Mouse (Mus musculus) CD4-positive, CD25-positive, alpha-beta regulatory T cell, adult 4 months (primary cell): ENCODE measurements around the gene Arl5c. TPM values are rescaled to one million over a fixed set of nuclear protein-coding genes. Genes with fewer than 3 reads are reported as not detected.
A peak's percentile ranks its signal among the peaks of the same experiment; 100 is the strongest.

Source experiments
- ATAC-seq: one replicate; pipeline ENCODE4 v1.8.0; 2017
- polyA plus RNA-seq, 2 experiments: library from polyadenylated mRNA; unstranded; fragments of 100-300 nt; shearing (Covaris generic); gene quantifications; one replicate each; pipeline ENCODE4 v1.2.1; 2017

Gene Arl5c
- polyA plus RNA-seq, 2 experiments from 2014 or later, result 89.8 to 124 TPM

DNA sequence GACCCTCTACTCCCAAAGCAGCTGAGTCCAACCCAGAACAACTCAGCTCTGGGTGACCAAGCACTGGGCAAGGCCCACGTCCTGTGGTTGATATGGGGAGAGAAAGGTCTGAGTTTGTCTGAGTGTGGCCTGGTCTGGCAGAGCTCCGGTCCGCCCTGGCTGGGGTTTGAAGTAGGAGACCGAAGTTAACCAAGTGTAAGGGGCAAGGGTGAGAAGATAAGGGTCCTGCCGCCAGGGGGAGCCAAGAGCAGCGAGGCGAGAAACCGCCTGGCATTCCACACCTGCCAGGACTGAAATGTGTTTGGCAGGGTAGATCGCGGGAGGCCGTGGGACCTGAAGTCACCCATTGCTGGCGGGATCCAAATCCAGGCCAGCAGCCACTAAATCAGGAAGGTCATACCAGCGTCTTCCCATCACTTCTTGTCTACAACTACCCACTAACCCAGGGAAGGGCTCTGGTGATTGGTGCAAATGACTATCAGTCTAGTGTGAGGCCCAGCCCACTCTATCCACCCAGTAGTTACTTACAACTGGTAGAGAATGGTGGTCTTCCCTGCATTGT, 1.4 kb downstream of the Arl5c start:
- ATAC-seq, result peak; percentile 27

DNA sequence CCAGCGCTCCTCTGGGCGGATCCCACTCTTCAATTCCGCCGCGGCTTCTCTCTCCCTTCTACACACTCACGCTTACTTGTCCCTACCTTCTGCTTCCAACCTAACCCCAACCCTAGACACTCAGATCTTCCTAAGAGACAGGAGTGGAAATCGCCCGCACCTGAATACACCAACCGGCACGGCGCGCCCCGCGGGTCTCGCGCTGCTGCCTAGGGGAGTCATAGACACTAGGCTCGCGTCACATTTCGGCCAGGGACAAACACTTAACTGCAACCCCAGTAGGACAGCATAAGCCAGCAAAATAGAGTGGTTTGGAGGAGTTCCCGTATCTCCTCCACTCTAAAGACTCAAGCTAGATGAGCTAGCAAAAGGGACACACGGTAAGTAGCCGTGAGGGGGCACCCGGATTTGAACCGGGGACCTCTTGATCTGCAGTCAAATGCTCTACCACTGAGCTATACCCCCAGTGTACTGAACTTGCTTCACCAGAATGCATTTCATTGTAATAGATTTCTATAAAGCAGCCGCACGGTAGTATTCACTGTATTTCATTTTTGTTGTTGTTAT, 7.4 kb downstream of the Arl5c start:
- ATAC-seq, result peak; percentile 71

- ATAC-seq, result peak; percentile 65
These were observed 8.1 kb downstream of the Arl5c start for GRCm38 (mm10) chr11:97987551-97988526.

- no peak for ATAC-seq
These were observed 9.1 kb downstream of the Arl5c start for GRCm38 (mm10) chr11:97986738-97987465.

- ATAC-seq, result no peak
These were observed 10.0 kb downstream of the Arl5c start, which contains the start of gene Plxdc1 for GRCm38 (mm10) chr11:97985727-97986677. Gene Plxdc1, minus strand, starts transcription at chr11:97986444.

- no peak for ATAC-seq
These were observed 12.0 kb downstream of the Arl5c start for GRCm38 (mm10) chr11:97983983-97984382.

DNA sequence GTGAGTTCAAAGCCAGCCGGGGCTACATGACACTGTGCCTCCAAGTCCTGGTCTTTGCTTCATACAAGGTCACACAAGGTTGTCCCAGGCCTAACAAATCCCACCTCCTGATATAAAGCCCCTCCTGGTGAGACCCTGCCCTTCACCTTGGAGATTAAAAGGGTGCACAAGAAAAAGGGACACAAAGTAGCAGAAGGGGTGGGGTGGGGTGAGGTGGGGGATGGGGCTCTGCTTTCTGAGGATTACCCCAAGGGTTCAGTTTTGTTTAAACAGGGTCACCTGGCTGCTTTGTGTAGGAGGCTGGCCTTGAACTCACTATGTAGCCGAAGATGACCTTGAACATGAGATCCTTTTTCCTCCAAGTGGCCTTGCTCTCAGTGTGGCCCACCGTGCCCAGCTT, 12.5 kb downstream of the Arl5c start:
- ATAC-seq, result no peak

DNA sequence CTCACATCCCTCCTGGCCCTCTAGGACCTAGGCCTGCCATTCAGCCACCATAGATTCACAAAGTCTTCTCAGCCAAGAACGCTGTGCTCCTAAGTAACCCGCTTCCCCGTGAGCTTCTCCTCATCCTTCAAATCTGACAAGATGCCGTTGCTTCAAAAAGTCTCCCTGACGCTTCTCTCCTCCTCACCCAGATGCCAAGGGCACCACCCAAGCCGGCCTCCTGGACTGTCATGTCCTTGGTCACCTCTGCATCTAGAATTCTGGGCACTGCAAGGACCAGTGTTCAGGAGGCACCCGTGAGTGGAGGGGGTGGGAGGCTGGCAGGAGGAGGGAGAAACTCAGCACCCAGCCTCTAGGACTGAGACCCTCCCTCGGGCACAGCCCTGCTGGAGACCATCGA, 13.3 kb downstream of the Arl5c start:
- no peak for ATAC-seq

DNA sequence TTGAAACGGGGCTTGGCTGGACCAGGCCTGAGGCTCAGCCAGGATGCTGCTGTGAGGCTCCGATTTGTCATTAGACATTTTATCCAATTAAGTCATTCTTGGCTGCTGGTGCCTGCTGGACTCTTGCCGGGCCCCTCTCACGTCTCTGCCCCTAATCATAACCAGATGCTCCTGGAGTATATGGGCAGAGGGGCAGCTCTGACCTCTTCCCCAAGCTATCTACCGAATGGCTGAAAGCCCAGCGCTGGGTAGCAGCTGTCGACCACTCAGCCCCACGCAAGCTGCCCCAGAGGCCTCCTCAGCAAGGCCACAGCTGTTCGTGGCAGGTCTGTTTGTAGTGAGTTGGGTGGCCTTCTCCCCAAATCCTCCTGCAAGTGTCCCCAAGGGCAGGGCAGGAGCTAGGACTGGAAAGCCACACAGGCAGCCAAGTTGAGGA, 15.4 kb downstream of the Arl5c start:
- no peak for ATAC-seq

DNA sequence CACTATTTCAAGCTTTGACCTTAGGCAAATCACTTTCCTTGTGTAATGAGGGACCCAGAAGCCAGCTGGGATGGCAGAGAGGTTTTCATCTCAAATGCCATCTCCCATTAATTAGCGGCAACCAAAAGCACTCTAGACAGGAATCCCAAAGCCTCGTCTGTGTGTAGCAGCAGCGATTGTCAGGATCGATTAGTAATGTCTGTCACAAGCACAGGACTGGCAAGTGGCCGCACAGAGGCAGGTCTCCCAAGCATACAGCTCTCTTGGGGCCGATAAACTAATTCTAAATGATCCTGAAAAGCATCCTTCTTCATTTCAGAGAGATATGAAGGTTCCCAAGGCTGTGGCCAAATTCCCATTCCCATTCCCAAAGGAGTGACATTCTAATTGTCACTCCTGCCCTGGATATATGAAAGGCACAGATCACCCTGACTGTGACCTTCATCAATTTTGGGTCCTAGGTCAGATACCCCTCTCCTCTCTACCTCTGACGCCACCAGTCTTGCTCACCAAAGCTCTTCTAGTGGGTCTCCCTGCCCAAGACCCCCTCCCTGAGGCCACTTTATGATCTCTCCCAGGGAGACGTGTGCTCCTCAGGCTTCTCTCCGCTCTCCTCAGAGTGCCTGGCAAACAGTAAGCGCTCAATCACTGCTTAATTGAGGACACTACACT, 16.0 kb downstream of the Arl5c start:
- ATAC-seq, result no peak

DNA sequence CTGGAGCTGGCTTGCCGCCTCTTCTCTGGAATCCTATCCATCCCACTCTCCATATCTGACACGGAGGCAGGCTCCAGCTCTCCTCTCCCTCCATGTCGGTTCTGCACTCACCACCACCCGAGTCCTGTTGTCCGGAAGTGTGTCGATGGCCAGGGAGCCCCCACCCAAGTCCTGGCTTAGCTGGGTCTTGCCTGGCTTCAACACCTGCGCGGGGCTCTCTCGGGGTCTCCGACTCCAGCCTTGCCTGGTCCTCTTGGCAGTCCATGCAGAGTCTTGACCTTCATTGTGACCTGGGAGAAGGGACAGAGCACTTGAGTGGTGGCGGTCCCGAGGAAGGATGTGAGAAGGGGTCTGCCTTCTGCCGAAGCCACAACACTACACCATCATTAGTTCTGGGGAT, 17.6 kb downstream of the Arl5c start:
- no peak for ATAC-seq

- no peak for ATAC-seq
These were observed 18.2 kb downstream of the Arl5c start for GRCm38 (mm10) chr11:97977797-97978196.

DNA sequence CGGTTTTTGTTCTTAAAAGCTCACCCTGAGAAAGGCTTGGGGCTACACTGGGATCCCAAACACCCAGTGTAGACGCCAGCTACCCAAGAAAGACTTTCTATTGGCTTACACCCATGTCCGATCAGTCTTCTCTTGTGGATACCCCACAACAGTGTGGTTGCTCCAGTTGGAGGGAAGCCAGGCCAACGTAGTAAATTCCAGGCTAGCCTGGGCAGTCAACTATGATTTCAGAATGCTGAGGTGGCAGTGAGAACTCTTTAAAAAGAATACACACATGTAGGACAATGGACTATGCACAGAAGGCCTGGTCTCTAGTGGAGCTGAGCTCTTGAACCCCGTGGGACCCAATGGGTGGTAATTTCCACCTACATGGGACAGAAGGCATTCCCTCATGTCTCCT, 21.2 kb downstream of the Arl5c start:
- ATAC-seq, result no peak

DNA sequence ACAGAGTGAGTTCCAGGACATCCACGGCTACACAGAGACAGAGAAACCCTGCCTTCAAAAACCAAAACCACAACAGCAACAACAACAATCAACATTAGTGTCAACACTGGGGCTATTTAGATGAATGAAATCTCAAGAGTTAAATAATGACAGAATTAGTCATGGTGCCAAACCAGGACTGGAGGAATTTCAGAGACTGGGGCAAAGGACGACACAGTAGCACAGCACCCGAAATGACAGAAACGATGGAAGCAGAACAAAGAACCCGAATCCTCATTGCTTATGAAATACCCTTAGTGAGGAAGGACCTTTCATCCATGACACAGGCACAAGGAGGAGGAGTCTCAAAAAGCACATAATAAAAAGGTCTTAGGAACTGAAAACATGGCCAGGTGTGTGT, 21.8 kb downstream of the Arl5c start:
- ATAC-seq, result no peak

DNA sequence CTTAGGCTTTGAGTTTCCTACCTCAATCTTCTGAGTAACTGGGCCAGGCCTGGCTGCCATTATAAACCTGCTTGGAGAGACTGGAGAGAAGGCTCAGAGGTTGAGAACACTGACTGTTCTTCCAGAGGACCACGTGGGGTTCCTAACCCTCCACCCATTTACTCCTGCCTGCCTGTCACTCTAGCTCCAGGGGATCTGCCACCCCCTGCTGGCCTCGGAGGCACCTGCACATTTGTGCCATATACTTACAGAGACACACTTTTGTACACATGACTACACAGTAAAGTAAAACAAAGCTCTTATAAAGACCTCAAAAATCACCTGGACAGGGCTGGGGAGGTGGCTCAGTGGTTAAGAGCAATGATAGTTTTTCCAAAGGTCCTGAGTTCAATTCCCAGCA, 23.5 kb downstream of the Arl5c start:
- ATAC-seq, result no peak

- ATAC-seq, result no peak
These were observed 24.7 kb downstream of the Arl5c start for GRCm38 (mm10) chr11:97971232-97971631.

GRCm38 (mm10) chr11:97970771-97971170, 25.2 kb downstream of the Arl5c start:
- no peak for ATAC-seq

GRCm38 (mm10) chr11:97968385-97968784, 27.6 kb downstream of the Arl5c start:
- no peak for ATAC-seq

DNA sequence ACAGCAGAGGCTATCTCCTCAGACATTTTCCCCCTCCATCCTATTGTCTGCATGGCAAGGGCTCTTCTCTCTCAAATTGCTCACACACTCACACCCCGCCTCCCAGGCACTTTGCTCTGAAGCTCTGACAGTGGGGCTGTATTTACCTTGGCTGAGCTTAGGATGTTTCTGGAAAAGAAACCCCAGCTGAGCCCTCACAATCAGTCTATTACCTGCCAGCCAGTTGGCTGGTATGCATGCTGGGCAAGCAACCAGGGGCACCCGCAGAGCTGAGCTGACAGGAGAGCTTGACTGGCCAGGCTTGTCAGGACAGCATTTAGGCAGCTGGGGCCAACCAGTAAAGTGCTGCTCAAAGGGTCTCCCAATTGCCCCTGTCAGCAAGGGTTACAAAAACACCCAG, 28.9 kb downstream of the Arl5c start:
- ATAC-seq, result no peak

DNA sequence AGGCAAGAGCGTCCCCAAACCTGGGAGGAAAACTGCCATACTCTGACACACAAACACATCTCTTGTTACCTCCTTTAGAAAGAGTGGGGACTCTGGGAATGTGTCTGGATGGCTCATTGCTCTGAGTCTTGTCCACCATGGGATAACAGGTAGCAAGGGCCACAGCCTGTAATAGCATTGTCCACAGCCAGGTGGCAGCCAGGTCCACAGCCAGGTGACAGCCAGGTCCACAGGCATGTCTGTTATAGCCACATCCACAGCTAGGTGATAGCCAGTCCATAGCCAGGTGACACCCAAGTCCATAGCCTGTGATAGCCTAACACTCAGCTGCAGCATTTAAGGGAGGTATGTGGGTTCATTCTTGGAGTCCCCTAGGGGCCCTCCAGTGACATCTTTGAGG, 35.1 kb downstream of the Arl5c start:
- ATAC-seq, result no peak

- ATAC-seq, result no peak
These were observed 36.7 kb downstream of the Arl5c start for GRCm38 (mm10) chr11:97959300-97959680.
